Mouse (Mus musculus) E14TG2a.4 (cell line): ENCODE measurements around the gene Tent2.

ENCODE experiments used
- H3K27me3 ChIP-seq: 2 replicates; pipeline ENCODE4 v1.6.1; 2014; ENCODE audit warnings: low read length, control low read depth; ENCODE audit not compliant: insufficient read depth
- H3K36me3 ChIP-seq: 2 replicates; pipeline ENCODE4 v1.6.1; 2014; ENCODE audit warnings: low read length, control low read depth; ENCODE audit not compliant: insufficient read depth
- H3K4me1 ChIP-seq: replicated peaks from 2 replicates; pipeline ENCODE4 v1.6.1; 2014; ENCODE audit warnings: low read depth, low read length, control low read depth
- H3K4me3 ChIP-seq: replicated peaks from 2 replicates; pipeline ENCODE4 v1.5.1; 2014; ENCODE audit warnings: mild to moderate bottlenecking, low read length
- H3K9me3 ChIP-seq: 2 replicates; pipeline ENCODE4 v1.6.1; 2014; ENCODE audit warnings: low read length, control low read depth
- CTCF ChIP-seq: conservative IDR thresholded peaks from 2 replicates; pipeline ENCODE4 v1.5.1; 2014; ENCODE audit warnings: low read length
- NANOG ChIP-seq: IDR thresholded peaks from 2 replicates; pipeline ENCODE4 v1.6.1; 2014; ENCODE audit warnings: borderline replicate concordance, low read length, mixed read lengths
- POU5F1 ChIP-seq: IDR thresholded peaks from 2 replicates; pipeline ENCODE4 v1.6.1; 2014; ENCODE audit warnings: low read length, borderline replicate concordance

The Tent2 gene

DNA sequence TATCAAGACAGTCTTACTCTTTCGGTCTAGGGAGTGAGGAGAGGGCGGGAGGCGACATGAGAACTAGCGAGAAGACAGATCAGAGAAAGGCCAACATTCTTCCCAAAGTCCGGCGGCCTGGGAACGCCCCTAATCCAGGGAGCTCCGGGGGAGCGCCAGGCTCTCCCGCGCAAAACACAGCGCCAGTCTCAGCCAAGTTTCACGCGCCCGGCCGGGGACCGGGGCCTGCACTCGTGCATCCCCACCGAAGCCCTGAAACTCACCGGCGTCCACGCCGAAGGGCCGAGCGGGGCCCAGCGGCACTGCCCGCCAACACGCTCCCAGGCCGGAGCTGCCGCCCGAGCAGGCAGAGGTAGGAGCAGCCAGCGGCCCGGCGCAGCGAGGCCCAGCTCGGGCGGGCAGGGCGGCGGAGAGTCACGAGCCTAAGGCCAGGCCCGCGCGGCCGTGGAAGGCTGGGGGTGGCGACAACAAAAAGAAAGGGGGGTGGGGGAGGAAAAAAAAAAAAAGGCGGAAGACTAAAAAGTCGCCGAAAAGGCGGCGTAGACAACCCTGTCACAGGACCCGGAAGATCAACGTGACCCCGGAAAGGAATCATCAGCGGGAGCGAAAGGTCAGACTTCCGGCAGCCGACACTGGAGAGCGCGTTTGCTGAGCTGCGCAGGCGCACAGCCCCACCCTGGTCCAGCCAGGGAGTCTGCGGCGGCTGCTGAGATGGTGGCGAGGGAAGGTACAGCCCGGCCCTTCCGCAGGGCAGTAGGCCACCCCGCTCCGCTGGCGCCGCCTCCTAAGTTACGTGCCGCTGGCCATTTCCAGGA, at the start of gene Tent2:
TSS of gene Tent2 (minus strand) at position 555 of the 815 bp plus-strand sequence.
- H3K4me1 ChIP-seq = peaks cover 34% of the 10 kb centered on the region
- TF ChIP-seq CTCF (no peak), NANOG (peak; percentile 73; the same call in 1 of the 2 replicates), POU5F1 (no peak)
- H3K36me3 ChIP-seq = no peaks in the 10 kb centered on the region

DNA sequence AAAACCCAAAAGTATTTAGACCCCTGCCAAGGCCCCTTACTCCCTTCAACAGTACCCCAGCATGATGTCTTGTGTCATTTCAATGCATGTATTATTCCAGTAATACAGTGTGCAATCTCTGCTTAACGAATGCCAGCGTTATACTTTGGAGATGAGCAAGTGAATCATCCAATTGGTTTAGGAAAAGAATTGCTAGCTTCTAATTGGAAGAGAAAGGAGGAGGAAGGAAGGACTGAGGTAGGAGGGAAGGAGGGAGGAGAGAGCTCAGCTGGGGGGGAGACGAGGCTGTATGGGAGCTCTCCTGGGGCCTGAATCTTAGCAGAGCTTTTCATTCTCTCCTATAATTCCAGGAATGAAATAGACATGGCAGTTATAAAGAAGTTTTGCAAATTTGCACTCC, 49.0 kb upstream of the Tent2 start:
- Histone ChIP-seq H3K4me1 (no peaks in the 10 kb centered on the region), H3K27me3 (no peaks in the 10 kb centered on the region), H3K9me3 (no peaks in the 10 kb centered on the region), H3K4me3 (no peak overlapping the region), H3K36me3 (no peaks in the 10 kb centered on the region)
- TF ChIP-seq CTCF (no peak), NANOG (no peak), POU5F1 (no peak)

More for the DNA sequence above, at the start of gene Tent2:
- Histone ChIP-seq H3K4me3 (peak within 1 kb of the TSS; percentile 93), H3K9me3 (no peaks in the 10 kb centered on the region), H3K27me3 (no peaks in the 10 kb centered on the region)

DNA sequence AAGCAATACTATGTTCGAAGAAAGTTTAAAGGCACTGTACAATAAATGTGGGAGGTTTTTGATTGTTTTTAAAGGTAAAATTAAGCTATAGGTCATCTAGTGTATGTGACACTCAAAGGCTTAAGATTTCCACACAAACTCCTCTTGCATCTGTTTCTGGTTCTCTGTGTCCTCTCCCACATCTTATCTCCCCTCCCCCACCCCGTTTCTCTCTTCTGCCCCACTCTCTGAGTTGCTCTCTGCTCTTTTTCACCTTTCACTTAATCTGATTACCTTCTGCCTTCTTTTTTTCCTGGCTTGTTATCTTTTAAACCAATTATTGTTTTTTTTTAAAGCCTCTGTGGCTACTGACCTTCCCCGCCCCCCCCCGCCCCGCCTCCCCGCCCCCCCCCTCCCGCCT, 47.4 kb upstream of the Tent2 start:
- Histone ChIP-seq H3K9me3 (no peaks in the 10 kb centered on the region), H3K36me3 (no peaks in the 10 kb centered on the region), H3K27me3 (no peaks in the 10 kb centered on the region), H3K4me3 (no peak overlapping the region), H3K4me1 (no peaks in the 10 kb centered on the region)
- no peak for TF ChIP-seq NANOG
- TF ChIP-seq CTCF = no peak
- TF ChIP-seq POU5F1 = no peak

DNA sequence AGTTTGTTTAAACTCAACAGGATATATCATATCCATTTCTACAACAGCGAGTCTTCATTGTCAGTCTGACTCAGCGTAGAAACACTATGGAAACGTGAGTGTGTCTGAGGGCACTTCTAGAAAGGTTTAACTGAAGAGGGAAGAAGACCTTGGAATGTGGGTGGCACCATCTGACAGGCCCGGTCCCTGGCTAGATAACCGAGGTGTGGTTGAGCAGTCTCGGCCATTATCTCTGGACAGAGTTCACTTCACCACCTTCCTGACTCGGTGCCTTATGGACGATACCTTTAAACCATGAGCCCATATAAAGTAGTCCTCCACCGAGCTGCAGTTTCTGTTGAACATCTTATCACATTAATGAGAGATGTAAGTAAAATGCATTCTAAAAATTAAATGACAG, 46.9 kb upstream of the Tent2 start:
- no peak for TF ChIP-seq NANOG
- TF ChIP-seq CTCF = no peak
- no peak for TF ChIP-seq POU5F1
- H3K4me1 ChIP-seq = no peaks in the 10 kb centered on the region
- no peaks in the 10 kb centered on the region for H3K9me3 ChIP-seq
- no peak overlapping the region for H3K4me3 ChIP-seq
- no peaks in the 10 kb centered on the region for H3K27me3 ChIP-seq
- H3K36me3 ChIP-seq = no peaks in the 10 kb centered on the region

GRCm38 (mm10) chr13:93237677-93238398, 45.7 kb upstream of the Tent2 start:
- Histone ChIP-seq H3K9me3 (no peaks in the 10 kb centered on the region), H3K27me3 (no peaks in the 10 kb centered on the region), H3K36me3 (no peaks in the 10 kb centered on the region), H3K4me3 (no peak overlapping the region), H3K4me1 (no peaks in the 10 kb centered on the region)
- no peak for TF ChIP-seq NANOG
- no peak for TF ChIP-seq CTCF
- no peak for TF ChIP-seq POU5F1

- TF ChIP-seq NANOG = no peak
- no peak for TF ChIP-seq POU5F1
- no peak for TF ChIP-seq CTCF
- 0 out of 2 replicates have a peak, but pooled peaks cover 5% of the 10 kb centered on the region for H3K9me3 ChIP-seq
- H3K36me3 ChIP-seq = no peaks in the 10 kb centered on the region
- H3K4me3 ChIP-seq = no peak overlapping the region
- no peaks in the 10 kb centered on the region for H3K27me3 ChIP-seq
- H3K4me1 ChIP-seq = no peaks in the 10 kb centered on the region
Measured at GRCm38 (mm10) chr13:93234267-93235039, 42.3 kb upstream of the Tent2 start.

GRCm38 (mm10) chr13:93232335-93232734, 40.1 kb upstream of the Tent2 start:
- TF ChIP-seq CTCF (no peak), POU5F1 (no peak), NANOG (no peak)
- H3K9me3 ChIP-seq = 0 out of 2 replicates have a peak, but pooled peaks cover 5% of the 10 kb centered on the region
- H3K4me3 ChIP-seq = no peak overlapping the region
- H3K4me1 ChIP-seq = no peaks in the 10 kb centered on the region
- no peaks in the 10 kb centered on the region for H3K27me3 ChIP-seq
- no peaks in the 10 kb centered on the region for H3K36me3 ChIP-seq

DNA sequence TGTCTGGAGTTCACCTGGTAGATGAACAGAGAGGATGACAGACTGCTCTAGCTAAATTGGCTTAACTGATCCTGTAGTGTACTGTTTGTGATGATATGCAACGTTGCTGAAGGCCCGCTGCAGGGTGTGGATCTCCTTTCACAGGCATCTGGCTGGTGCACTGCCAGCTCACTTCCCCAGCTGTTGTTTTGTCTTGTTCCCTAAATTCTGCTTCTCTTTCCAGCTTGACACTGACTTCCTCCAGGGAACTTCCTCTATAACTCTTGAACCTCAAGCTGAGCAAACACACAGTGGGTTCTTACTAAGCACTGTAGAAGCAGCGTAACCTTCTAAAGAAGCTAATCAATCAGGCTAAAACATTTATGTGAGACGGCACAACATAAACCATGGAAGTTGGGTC, 38.8 kb upstream of the Tent2 start:
- 0 out of 2 replicates have a peak, but pooled peaks cover 5% of the 10 kb centered on the region for H3K9me3 ChIP-seq
- no peaks in the 10 kb centered on the region for H3K4me1 ChIP-seq
- H3K27me3 ChIP-seq = no peaks in the 10 kb centered on the region
- no peak overlapping the region for H3K4me3 ChIP-seq
- H3K36me3 ChIP-seq = no peaks in the 10 kb centered on the region
- no peak for TF ChIP-seq POU5F1
- TF ChIP-seq NANOG = no peak
- TF ChIP-seq CTCF = no peak
